Mouse (Mus musculus): Measurements from ENCODE around the gene Olfr372. TPM values are rescaled to one million over a fixed set of nuclear protein-coding genes. Genes with fewer than 3 reads are reported as not detected.

The Olfr372 gene
- polyA plus RNA-seq (2017; shearing (Covaris generic)): not detected

GRCm38 (mm10) chr8:72040918-72041317, at the start of gene Olfr372:
Gene Olfr372, plus strand, starts transcription at chr8:72041218.

GRCm38 (mm10) chr8:72009473-72009872, 31.5 kb upstream of the Olfr372 start, which contains the start of gene Cyp4f18:
Gene Cyp4f18, minus strand, starts transcription at chr8:72009626.

GRCm38 (mm10) chr8:72082877-72083276, 41.9 kb downstream of the Olfr372 start, which contains the start of gene Olfr373:
Gene Olfr373, plus strand, starts transcription at chr8:72083177.

GRCm38 (mm10) chr8:72106740-72107139, 65.7 kb downstream of the Olfr372 start, which contains the start of gene Olfr374:
Gene Olfr374, plus strand, starts transcription at chr8:72107040.

Other genes with a start within 250 kb of the Olfr372 start
- gene Zfp709, start 159.2 kb upstream of the Olfr372 start, polyA plus RNA-seq (2017; shearing (Covaris generic)): 3.6 TPM
- 2.0 TPM for gene Zfp882, start 132.6 kb upstream of the Olfr372 start, polyA plus RNA-seq (2017; shearing (Covaris generic))
- 7.9 TPM for gene Zfp617, start 132.6 kb upstream of the Olfr372 start, polyA plus RNA-seq (2017; shearing (Covaris generic))
- 7.0 TPM for gene Zfp961, start 90.2 kb upstream of the Olfr372 start, polyA plus RNA-seq (2017; shearing (Covaris generic))
- gene Cyp4f18, start 31.6 kb upstream of the Olfr372 start, polyA plus RNA-seq (2017; shearing (Covaris generic)): not detected
- gene Olfr373, start 42.0 kb downstream of the Olfr372 start, polyA plus RNA-seq (2017; shearing (Covaris generic)): 0.67 TPM
- 0.05 TPM for gene Olfr374, start 65.8 kb downstream of the Olfr372 start, polyA plus RNA-seq (2017; shearing (Covaris generic))
- gene Tpm4, start 93.8 kb downstream of the Olfr372 start, polyA plus RNA-seq (2017; shearing (Covaris generic)): 449 TPM
- gene Rab8a, start 120.0 kb downstream of the Olfr372 start, polyA plus RNA-seq (2017; shearing (Covaris generic)): 196 TPM
- 10.6 TPM for gene Hsh2d, start 148.4 kb downstream of the Olfr372 start, polyA plus RNA-seq (2017; shearing (Covaris generic))
- gene Cib3, start 171.6 kb downstream of the Olfr372 start, polyA plus RNA-seq (2017; shearing (Covaris generic)): 0.31 TPM
- gene Gm11034, start 172.4 kb downstream of the Olfr372 start, polyA plus RNA-seq (2017; shearing (Covaris generic)): not detected
- gene Fam32a, start 178.5 kb downstream of the Olfr372 start, polyA plus RNA-seq (2017; shearing (Covaris generic)): 76.8 TPM
- gene Ap1m1, start 198.8 kb downstream of the Olfr372 start, polyA plus RNA-seq (2017; shearing (Covaris generic)): 131 TPM